Mouse (Mus musculus) embryo, embryonic 10 days (tissue): Measurements from ENCODE around the gene Cir1.

Experiments used
- DNase-seq: peaks from one replicate; pipeline ENCODE4 v3.0.0-alpha.2; 2015; ENCODE audit warnings: low spot score

The Cir1 gene

DNA sequence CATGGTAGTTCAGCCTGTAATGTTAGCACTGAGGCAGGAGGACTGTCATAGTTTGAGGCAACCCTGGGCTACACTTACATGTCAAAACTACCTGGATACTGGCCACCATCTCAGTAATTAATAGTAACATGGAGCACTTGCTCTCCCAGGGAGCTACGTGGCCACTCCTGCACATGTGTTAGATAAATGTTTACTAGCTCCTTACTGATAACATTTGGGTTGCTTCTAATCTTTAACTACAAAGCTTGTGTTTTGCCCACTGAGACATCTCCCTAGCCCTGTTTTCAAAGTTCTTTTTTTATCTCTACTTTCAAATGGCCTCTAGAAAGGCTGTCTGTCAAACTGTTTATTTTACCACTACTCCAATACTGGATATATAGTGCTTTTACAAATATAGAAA is 10.5 kb downstream of the Cir1 start:
- no peak for DNase-seq

DNA sequence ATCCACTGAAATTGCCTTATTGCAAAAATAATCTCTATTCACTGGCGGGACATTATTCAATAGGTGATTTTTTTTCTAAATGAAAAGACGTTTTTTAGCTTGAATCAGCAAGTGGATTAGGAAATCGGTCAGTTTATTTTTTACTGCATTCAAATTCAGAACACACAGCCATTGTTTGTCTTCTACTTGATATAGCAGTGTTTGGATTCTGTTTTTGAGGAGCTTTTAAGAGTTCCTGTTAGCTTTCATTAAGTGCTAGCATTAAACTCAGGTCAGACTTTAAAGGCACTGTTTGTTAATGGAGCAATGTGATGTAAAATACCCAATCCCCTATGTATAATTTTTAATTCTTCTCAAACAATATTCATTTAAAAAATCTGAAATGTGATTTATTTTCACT is 13.7 kb downstream of the Cir1 start:
- no peak for DNase-seq

DNA sequence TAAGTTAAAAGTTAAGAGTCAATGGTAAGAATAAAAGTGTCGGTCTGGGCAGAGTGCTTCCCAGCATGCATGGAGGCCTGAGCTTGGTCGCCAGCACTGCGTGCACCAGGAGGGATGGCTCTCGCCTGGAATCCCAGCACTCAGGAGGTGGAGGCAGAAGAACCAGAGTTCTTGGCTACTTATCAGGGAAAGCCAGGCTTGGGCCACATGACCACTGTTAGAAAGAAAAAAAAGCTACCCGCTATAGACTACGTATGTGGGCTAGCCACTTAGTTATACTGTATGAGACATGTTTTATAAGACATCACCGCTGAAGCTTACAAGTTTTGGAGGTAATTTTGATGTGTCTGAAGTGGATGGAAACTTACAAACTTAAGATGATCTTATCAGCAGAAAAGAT is 14.3 kb downstream of the Cir1 start:
- no peak for DNase-seq

DNA sequence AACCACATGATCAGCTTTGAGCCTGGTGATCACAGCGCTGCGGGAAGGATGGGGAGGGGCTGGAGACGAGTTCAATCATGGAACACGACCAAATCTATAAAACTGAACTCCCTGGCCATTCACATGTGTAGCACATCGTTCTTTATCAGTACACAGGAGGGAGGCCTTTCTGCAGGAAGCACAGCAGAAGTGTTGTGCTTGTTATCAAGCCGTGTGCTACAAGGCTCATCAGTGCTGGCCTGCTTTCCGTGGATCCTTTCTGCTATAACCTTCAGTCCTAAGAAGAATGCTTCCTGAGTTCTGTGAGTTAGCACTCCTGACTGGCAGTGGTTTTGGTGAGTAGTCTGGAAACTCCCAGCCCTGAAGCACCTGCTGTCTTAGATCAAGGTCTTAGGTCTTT is 17.5 kb downstream of the Cir1 start:
- DNase-seq: no peak

DNA sequence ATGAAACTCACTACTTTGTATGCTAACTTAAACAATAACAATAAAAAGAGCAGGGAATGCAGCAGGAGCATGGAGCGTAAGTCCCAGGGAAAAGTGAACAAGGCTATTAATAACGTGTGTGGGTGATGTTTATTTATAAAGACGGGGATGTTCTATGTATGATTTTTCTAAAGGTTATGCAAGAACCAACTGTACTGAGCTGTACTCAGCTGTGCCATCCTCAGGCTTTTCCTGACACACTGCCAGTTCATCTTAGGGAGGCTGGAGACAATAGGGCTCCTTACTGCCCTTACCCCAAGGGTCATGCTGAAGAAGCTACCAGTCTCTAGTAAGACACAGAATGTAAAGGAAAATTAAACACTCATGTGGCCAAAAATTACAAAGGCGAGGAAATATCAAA is 21.4 kb downstream of the Cir1 start:
- no peak for DNase-seq

DNA sequence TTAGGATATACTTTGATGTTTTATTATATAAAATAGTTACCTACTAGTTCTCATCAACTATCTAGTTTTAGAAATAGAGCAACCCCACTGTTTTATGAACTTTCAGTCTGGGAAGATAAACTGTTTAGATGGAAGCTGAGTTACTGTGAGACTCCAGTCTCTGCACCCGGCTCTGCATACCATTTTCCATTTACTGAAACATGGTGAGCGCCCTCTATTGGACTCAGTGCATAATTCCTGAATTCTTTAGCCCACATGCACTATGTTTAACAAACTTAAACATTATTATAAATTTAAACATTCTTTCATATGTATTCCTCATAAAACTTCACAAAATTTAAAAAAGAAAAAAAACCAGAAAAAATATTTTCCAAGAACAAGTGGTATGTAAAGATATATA is 26.9 kb downstream of the Cir1 start:
- DNase-seq: peak; percentile 81

DNA sequence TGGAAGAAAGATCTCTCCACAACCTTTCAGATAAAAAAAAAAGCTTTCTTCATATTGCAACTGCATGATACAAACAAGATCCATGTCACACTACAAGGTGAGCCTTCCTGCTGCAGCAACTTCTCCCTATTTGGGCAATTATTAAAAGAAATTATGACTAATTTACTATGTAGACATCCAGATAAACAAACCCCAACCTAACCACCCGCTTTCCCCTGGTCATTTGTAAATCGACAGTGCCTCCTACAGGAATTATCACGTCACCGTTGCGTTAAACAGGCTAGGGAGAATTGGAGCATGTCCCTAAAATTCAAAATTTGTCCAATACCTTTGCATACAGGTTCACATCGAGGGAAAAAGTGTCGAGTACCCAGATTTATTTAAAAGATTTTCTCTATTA is 30.8 kb downstream of the Cir1 start:
- DNase-seq: peak; percentile 69

DNA sequence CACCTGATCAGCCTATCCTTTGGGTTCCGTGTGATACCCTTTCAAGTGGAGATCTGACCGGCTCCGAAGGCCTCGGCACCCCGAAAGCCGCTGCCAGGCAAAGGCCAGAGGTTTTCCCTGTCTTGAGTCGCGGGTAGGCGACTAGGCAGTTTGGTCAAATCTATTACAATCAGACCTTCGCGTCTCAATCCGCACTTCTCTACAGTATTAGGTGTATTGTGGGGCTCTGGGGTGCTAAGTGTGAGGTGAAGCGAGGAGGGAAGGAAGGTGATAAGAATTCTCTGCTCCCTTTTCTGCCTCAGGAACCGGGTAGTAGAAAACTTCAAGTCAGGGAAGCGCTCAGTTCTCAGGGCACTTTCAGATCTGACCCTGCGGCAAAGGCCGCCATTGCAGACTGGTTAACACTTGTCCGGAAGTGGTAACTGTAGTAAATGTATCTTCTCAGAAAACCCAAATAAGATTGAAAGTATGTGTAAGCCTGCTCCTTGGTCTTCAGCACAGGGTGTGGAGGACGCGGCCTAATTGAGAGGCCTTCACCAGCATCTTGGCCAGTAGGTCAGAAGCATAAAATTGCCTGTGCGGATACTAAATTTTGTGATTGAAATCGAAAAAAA is 31.3 kb downstream of the Cir1 start:
- no peak for DNase-seq

DNA sequence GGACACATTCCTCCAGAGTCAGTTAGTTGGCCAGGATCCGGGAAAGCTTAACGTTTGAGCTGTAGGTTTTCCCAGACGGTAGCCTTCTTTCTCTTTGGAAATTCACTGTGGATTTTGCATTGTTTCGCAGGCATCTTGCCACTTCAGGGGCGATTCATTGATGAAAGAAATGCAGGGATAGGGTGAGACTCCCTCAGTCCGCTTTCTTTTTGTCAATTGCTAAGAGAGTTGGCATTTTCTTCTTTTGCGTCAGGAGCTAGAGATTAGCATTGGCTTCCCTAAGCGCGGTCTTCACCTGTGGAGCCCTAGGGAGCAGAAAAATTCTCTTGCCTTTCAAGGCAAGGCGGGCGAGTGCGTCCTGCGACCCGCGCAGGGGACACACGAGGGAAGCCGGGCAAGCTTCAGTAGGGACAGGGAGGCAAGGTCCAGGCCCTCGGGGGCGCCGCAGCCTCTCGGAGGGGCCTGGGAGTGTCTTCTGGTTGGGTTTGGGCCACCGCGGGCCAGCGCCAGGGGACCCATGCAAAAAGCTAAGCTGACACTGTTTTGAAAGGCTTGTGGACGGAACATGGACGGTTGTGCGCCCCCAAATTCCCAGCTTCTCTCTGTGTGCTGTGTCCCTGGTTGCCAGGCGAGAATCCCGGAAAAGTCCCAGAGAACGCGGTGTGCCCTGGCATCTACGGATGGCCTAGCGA is 32.0 kb downstream of the Cir1 start:
- DNase-seq: no peak

DNA sequence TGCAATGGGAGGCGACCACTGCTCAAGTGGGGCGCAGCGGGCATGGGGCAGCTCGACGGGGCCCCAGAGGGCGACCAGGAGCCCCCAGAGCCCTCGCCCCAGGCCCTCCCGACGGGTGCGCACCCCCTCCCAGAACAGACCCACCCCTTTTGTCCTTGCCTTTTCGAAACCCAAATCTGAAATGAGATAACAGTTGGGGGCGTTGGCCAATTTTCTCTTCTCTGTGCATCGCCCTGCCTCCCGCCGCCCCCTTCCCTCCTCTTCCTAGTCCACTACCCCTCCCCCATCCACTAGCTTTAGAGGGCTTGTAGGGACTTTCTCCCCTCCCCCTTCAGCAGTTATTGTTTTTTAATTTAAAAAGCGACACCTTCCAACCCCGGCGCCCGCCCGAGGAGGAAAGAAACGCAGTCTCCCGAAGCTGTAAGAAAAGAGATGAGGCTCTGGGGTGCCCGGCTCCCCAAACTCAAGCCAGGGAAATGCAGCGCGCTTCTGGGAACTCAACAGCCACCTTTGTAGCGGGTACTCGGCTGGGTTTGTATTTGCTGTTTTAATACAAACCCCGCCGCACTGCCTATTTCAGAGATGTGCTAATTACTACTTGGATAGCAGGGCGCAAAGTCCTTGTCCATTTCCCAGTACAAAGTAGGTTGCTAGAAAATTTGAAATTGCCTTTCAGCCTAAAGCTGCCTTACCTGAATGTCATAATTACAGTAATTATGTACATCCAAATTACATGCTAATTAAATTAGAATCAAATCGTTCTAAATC is 33.0 kb downstream of the Cir1 start:
- peak; percentile 49 for DNase-seq

DNA sequence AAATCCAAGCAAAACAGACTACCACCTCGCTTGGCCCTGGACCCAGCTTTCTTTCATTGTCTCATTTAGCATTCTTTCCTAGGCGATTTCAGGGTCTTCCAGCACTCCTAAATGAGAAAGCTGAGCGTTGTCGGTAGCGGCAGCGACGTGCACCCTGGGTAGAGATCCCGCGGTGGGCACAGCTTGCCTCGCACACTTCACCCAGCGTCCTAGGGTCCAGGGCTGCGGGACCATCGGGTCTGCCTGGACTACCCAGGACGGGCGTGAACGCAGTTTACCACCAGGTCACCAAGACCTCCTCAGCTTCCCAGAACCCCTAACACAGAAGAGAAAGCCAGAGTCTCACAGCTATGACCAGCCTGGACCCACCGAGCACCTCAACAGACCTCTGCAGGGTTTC is 33.6 kb downstream of the Cir1 start:
- DNase-seq: peak; percentile 56

DNA sequence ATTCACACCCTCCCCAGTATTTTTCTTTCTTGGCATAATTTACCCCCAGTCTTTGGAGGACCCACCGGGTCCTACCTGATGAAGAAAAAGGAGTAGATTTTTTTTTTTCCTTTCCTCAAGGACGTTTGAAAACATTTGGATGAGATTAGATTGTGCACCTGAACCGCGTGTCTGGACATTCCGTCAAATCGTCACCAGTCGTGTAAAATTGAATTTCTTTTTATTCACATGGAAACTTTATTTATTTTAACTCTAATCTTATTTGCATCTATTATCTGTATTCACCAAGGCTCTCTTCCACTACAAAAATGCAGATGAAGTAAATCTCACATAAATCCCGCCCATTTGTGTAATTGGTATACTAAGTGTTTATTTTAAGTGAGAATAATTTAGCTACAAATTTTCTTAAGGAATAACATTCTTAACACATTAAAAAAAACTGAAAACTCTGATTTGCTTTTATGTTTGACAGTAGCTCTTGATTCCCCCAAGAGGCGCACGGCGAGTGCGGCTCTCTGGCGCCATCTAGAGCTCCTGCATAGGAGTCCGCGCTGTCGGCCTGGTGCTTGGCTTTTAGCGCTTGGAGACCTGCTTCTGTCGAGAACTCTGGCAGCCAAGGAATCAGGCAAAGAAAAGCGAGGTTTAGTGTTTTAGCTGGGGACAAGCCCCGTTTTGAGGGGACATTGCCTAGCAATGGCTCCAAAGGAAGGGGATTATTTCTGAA is 34.2 kb downstream of the Cir1 start:
- DNase-seq: peak; percentile 92

DNA sequence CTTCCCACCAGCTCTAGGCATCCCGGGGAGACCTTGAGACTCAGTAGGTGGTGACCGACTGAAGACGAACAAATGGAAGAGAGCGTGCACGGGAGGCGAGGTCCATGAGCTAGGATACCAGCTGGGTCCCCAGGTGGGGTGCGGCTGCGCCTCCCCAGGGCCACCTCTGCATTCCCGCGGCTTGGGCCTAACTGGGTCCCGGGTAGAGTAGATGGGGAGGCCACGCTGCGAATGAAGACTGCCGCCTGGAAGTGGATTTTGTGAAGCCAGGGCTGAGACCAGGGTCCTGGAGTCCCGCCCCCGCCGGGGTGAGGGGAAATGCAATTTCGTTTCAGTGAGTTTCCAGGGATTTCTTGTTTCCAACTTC is 34.8 kb downstream of the Cir1 start:
- DNase-seq: no peak

DNA sequence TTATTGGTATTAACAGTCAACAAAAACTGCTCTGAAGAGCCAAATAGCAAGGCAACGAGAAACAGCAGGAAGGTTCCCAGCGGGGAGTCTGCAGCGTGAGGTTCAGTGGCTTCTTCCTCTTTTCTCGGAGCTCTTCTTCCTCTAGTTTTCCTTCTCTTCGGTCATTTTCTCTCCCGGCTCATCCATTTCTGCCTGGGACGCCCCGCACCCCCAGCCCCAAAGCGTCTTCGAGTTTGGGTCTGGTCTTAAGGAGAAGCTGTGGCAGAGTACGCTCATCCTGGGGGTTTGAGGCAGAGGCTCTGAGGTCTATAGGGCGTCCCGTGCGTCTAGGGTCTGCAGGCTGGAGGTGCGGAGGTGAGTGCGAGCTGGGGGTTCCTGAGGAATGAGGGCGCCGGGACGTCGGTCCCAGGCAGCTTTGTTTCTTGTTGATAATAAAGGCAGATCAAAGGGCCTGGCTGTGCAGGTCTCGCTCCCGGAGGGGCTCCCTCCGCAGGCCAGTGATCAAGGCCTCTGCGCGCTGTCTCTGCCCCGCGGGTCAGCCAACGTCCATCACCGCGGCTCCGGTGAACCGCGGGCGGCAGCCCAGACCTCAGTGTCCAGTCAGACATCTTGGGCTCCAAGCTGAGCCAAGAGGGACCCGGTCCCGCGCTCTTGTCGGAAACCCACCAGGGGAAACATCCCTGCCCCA is 35.3 kb downstream of the Cir1 start:
- DNase-seq: peak; percentile 59

DNA sequence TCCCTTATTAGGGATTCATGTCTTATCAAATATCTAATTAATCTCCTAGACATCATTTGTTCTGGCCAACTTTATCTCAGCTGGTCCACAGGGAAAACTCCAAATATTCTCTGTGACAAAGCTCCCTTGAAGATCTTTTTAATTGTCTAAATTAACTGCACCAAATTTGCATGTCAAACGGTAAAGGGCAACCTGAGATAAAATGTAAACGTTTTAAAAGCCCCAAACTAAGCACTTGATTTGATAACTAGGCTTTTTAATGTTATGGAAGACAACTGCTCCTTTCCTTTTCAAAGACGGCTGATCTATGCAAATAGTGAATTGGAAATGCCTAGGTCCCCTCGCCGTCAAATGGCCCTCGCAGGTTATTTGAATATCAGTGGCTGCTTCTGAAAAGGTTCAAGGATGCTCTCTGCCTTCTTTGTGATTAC is 36.3 kb downstream of the Cir1 start:
- DNase-seq: peak; percentile 55

DNA sequence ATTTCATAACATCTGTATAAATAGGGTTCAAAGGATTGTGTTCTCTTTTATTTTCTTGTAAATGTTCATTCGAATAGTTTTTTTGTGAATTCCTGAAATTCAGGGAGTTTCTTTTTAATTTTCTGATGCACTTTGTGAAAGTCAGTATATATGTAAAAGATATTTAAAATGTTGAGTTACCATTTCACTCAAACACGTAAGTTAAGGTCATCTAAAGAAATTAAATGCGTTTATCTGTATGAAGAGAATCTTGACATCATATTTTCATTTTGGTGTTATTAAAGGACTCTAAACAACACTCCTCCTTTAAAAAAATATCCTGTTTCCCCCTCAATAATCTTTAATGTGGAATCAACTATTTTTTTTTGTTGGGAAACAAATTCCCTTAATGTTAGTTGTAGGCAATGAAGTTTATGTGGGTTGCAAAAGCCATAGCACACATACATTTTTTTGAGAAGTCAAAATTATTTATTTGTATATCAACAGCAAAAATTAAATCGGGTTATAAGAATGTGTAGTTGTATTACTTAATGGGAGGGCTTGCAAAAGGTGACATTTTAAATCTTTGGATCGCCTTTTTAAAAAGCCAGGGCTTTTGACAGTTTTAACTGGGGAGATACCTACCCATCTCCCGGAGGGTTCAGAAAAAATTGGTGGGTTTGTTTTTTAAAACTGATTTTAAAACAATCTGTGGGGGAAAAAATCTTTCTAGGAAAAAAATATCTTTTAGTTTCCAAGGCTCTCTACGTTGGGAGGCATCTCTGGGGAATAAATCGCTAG is 37.0 kb downstream of the Cir1 start:
- no peak for DNase-seq

DNA sequence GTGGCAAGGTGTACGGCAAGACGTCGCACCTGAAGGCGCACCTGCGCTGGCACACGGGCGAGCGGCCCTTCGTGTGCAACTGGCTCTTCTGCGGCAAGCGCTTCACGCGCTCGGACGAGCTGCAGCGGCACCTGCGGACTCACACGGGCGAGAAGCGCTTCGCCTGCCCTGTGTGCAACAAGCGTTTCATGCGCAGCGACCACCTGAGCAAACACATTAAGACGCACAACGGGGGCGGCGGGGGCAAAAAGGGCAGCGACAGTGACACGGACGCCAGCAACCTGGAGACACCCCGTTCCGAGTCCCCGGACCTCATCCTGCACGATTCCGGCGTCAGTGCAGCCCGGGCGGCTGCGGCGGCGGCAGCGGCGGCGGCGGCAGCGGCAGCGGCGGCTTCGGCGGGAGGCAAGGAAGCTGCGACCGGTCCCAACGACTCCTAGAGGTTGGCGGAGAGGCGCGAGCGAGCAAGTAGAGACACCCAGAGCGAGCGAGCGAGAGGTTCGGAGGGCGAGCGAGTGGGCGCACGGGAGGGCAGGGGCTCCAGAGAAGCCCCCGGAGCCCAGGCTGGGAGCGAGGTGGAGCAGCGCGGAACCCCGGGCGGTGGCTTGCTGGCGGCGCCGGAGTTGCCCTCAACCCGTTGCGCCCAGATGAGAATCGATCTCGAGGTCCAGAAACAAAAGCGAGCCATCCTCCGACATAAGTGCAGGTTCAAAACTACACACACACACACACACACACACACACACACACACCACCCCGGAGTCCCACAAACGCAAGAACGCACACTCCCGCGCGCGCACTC is 38.2 kb downstream of the Cir1 start:
- DNase-seq: peak; percentile 57

DNA sequence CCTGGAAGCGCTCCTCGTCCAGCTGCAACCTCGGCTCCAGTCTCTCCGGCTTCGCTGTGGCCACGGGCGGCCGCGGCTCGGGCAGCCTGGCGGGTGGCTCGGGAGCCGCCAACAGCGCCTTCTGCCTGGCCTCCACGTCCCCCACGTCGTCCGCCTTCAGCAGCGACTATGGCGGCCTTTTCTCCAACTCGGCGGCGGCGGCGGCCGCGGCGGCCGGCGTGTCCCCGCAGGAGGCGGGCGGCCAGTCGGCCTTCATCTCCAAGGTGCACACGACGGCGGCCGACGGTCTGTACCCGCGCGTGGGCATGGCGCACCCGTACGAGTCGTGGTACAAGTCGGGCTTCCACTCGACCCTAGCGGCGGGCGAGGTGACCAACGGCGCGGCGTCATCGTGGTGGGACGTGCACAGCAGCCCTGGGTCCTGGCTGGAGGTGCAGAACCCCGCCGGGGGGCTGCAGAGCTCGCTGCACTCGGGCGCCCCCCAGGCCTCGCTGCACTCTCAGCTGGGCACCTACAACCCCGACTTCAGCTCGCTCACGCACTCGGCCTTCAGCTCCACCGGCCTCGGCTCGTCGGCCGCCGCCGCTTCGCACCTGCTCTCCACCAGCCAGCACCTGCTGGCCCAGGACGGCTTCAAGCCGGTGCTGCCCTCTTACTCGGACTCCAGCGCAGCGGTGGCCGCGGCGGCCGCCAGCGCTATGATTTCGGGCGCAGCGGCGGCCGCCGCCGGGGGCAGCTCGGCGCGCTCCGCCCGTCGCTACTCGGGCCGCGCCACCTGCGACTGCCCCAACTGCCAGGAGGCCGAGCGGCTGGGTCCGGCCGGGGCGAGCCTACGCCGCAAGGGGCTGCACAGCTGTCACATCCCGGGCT is 39.0 kb downstream of the Cir1 start:
- DNase-seq: peak; percentile 63
